Mouse (Mus musculus) kidney, embryonic 16.5 days (tissue): ENCODE measurements around the gene Col11a1. TPM values are rescaled to one million over a fixed set of nuclear protein-coding genes. Genes with fewer than 3 reads are reported as not detected.
A peak's percentile ranks its signal among the peaks of the same experiment; 100 is the strongest.

ENCODE experiments used
- ATAC-seq: fragments of 200-750 bp; cut with Nextera tagmentation; 2 replicates; pipeline ENCODE4 v1.8.0; 2017; ENCODE audit warnings: moderate TSS enrichment; ENCODE audit not compliant: low FRiP score, low TSS enrichment
- H3K27ac ChIP-seq: fragments of 300-500 bp; sonication (generic); 2 replicates; pipeline ENCODE4 v1.5.1; 2014; ENCODE audit warnings: low read length
- H3K27me3 ChIP-seq: fragments of 300-500 bp; sonication (generic); 2 replicates; pipeline ENCODE4 v1.6.1; 2014; ENCODE audit warnings: low read length, control low read depth, mixed read lengths; ENCODE audit not compliant: insufficient read depth
- H3K36me3 ChIP-seq: fragments of 300-500 bp; sonication (generic); 2 replicates; pipeline ENCODE4 v1.6.1; 2014; ENCODE audit warnings: low read length, control low read depth, mixed read lengths; ENCODE audit not compliant: insufficient read depth
- H3K4me1 ChIP-seq: fragments of 300-500 bp; sonication (generic); 2 replicates; pipeline ENCODE4 v1.6.1; 2014; ENCODE audit warnings: low read length, control low read depth, mixed read lengths; ENCODE audit not compliant: insufficient read depth
- H3K4me2 ChIP-seq: fragments of 300-500 bp; sonication (generic); replicated peaks from 2 replicates; pipeline ENCODE4 v1.6.1; 2014; ENCODE audit warnings: low read depth, low read length
- H3K4me3 ChIP-seq: fragments of 300-500 bp; sonication (generic); 2 replicates; pipeline ENCODE4 v1.5.1; 2014; ENCODE audit warnings: mild to moderate bottlenecking, low read length
- H3K9ac ChIP-seq: fragments of 300-500 bp; sonication (generic); replicated peaks from 2 replicates; pipeline ENCODE4 v1.6.1; 2014; ENCODE audit warnings: low read length
- H3K9me3 ChIP-seq: fragments of 300-500 bp; sonication (generic); 2 replicates; pipeline ENCODE4 v1.6.1; 2016; ENCODE audit warnings: low read length, control low read depth
- WGBS: fragments of 180-500 bp; shearing (Covaris S2); extraction: QIAGEN DNeasy Blood & Tissue Kit; methylation state at CpG from one replicate; pipeline ENCODE4 v1.1.7; 2014; 5-methylcytosine and 5-hydroxymethylcytosine counted together
- polyA plus RNA-seq: library from polyadenylated mRNA; unstranded; fragments of >200 nt; fragmentation: Nextera tagmentation; extraction: Ambion mirVana; gene quantifications from 2 replicates; pipeline ENCODE4 v1.2.1, GENCODE M21; 2015

Gene Col11a1
- 7.4 and 7.5 TPM in 2 replicates for polyA plus RNA-seq

DNA sequence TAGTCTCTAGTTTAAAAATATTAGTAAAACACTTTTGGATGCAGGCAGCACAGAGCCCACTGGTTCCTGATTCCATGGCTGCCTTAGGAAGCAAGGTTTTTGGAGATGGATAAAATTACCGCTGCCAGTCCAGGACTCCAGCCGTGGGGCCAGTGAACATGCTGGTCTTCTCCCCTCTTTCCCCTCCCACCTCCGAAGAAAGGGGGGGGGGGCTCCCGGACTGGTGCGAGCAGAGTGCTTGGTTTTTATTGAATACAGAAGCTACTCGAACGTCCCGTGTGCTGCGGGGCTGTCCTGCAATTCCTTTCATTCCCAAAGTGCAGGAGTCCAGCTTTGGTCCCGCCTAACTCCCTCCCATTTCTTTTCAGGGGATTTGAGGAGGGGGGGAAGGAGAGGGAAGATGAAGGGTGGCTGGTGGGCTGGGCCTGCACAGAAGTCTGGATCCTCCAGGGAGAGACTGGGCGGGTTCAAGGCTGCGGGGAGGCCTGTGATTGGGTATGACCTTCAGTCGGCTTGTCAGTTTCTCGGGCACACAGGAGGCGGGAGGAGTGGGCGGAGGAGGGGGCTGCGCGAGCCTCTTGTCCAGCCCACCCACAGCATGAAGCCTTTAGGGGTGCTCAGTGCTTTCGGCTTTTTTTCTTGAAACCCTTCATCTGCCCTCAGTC lies at the start of gene Col11a1:
Col11a1 (plus strand) TSS at position 570 of the 665 bp plus-strand sequence.
- Histone ChIP-seq H3K4me3 (peak within 1 kb of the TSS; percentile 64), H3K27ac (no peak within 1 kb of the TSS), H3K36me3 (no peaks in the 10 kb centered on the region), H3K27me3 (no peaks in the 10 kb centered on the region), H3K4me1 (peaks cover 8% of the 10 kb centered on the region), H3K9me3 (no peaks in the 10 kb centered on the region), H3K9ac (peak within 1 kb of the TSS; percentile 59), H3K4me2 (peak within 1 kb of the TSS; percentile 83)
- ATAC-seq = peak; percentile 99
- under 1% methylated on average over 19 of the region's 19 CpGs for WGBS

DNA sequence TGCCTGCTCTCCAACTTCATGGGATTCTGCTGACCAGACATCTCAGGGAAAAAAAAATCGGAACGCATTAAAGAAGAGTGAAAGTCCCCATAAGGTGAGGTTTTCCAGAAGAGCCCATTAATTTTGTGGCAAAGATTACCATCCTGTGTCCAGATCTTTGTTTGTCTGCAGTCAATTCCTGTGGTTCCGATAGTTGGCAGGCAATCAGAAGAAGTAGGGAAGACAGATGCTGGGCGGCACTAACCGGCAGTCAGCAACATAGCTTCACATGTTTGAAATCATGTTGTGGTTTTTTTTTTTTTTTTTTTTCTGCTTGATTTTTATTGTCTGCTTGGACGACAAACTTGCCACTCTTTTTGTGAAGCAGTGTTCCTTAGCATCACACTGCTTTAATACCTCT lies 39.4 kb upstream of the Col11a1 start:
- no peaks in the 10 kb centered on the region for H3K36me3 ChIP-seq
- H3K4me1 ChIP-seq = no peaks in the 10 kb centered on the region
- no peak for ATAC-seq
- H3K9me3 ChIP-seq = no peaks in the 10 kb centered on the region
- H3K27me3 ChIP-seq = no peaks in the 10 kb centered on the region
- no peak overlapping the region for H3K4me2 ChIP-seq
- WGBS = 84% methylated on average over 6 of the region's 6 CpGs
- no peak overlapping the region for H3K9ac ChIP-seq
- no peak overlapping the region for H3K27ac ChIP-seq
- no peak overlapping the region for H3K4me3 ChIP-seq

DNA sequence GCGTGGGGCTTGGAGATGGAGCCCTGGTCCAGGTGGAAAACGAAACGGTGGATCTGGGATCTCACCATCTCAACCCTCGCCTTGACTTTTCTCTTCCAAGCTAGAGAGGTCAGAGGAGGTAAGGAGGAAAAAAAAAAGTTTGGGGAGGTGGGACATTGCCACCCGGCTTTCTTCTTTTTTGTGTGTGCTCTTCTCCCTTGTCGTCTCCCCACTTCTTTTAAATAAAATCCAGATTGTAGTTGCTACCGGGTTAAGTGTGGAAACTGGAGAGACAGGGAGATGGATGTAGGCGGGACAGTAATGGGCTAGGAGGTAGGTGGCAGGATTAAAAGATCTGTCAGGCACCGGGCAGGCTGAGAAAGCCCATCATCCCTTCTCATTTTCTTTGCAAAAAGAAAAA lies 546 bp downstream of the Col11a1 start:
- peaks cover 8% of the 10 kb centered on the region for H3K4me1 ChIP-seq
- H3K9ac ChIP-seq = peak overlapping the region; percentile 59; the same call in 1 of the 2 replicates
- H3K27ac ChIP-seq = no peak overlapping the region
- peak overlapping the region; percentile 83 for H3K4me2 ChIP-seq
- no peaks in the 10 kb centered on the region for H3K27me3 ChIP-seq
- H3K36me3 ChIP-seq = no peaks in the 10 kb centered on the region
- no peak for ATAC-seq
- H3K9me3 ChIP-seq = no peaks in the 10 kb centered on the region
- peak overlapping the region; percentile 64 for H3K4me3 ChIP-seq
- WGBS = 0% methylated on average over 9 of the region's 9 CpGs

DNA sequence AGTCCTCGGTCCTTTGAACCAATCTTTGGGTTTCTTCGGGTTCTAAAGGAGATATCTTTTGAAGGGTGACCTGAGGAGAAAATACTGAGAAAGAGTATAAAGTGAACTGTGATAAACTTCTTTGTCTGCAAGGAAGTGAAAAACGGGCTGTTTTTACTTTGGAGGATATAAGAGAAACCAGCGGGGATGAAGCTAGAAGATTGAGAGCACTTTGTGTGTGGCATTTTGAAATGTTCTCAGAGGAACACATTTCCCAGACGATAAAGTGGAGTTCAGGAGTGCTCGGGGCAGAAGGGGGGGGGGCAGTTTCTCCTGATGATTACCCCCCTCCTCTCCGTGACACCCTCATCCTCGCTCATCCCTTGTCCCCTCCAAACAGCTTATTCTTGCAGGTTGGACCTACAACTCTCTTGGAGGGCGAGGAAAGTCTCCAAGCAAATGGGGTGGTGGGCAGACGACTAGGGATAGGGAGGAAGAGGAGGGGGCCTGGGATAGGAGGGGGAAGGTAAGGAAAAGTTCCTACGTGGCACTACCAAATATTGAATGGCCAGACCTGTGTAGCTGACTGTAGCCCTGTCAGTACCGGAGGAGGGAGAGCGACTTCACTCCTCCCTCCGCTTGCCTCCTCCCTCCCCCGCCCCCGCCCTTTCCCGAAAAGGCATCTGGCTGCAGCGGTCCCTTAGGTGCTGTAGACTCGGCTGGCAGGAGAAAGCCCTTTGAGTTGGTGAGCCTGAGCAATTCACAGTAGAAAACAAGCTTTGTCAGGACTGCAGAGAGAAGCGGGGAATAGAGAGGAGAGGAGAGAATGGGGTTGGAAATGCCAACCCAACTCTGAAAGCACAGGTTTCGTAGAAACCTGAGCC lies 1.2 kb downstream of the Col11a1 start:
- peak; percentile 69 for ATAC-seq
- peak overlapping the region; percentile 43 for H3K9ac ChIP-seq

DNA sequence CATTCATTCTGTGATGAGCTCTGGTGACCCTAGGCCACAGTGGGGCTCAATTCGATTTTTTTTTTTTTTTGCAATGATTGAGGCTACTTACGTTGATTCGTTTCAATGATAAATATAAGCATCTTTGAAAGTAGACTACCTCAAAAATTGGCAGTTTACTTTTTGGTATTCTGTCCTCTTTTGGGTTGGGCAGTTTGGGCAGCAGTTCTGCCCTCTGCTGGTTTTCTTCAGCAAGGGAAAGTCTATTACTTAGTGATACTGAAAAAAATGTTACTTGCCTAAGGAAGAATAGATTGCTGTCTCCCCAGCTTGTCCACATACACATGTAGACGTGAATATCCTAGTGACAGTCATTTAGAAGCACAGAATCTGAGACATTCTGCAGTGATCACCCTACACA lies 2.0 kb downstream of the Col11a1 start:
- Histone ChIP-seq H3K27ac (no peak overlapping the region), H3K4me3 (peak overlapping the region; percentile 64), H3K27me3 (no peaks in the 10 kb centered on the region), H3K9me3 (no peaks in the 10 kb centered on the region), H3K9ac (no peak overlapping the region), H3K4me1 (peaks cover 8% of the 10 kb centered on the region), H3K4me2 (peak overlapping the region; percentile 83), H3K36me3 (no peaks in the 10 kb centered on the region)
- no peak for ATAC-seq
- WGBS = 3% methylated on average over 4 of the region's 4 CpGs

More for the DNA sequence above, 1.2 kb downstream of the Col11a1 start:
- no peaks in the 10 kb centered on the region for H3K9me3 ChIP-seq
- no peaks in the 10 kb centered on the region for H3K36me3 ChIP-seq
- peaks cover 8% of the 10 kb centered on the region for H3K4me1 ChIP-seq
- H3K27ac ChIP-seq = no peak overlapping the region
- peak overlapping the region; percentile 83 for H3K4me2 ChIP-seq
- H3K27me3 ChIP-seq = no peaks in the 10 kb centered on the region
- peak overlapping the region; percentile 64 for H3K4me3 ChIP-seq
- WGBS = 1% methylated on average over 21 of the region's 21 CpGs

DNA sequence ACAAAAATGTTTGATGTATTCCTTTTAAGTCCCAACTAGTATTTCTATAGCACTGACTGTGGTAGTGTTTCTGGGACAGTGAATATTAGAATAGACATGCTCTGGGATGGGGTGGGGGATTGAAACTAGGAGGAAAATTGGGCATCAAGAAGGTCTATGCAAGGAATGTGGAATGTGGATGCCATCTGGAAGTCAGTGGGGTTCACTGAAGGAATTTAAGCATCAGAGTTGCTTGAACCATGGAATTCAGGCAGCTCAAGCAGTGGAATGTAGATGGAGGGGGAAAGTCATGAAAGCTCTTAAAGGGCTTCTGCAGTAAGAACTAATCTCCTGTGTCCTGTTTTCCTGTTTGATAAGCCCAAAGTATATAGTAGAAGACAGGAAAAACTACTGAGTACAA lies 22.1 kb downstream of the Col11a1 start:
- no peaks in the 10 kb centered on the region for H3K36me3 ChIP-seq
- no peaks in the 10 kb centered on the region for H3K27me3 ChIP-seq
- H3K9me3 ChIP-seq = no peaks in the 10 kb centered on the region
- no peak overlapping the region for H3K4me2 ChIP-seq
- ATAC-seq = no peak
- H3K4me1 ChIP-seq = no peaks in the 10 kb centered on the region
- no peak overlapping the region for H3K27ac ChIP-seq
- no peak overlapping the region for H3K9ac ChIP-seq
- H3K4me3 ChIP-seq = no peak overlapping the region

DNA sequence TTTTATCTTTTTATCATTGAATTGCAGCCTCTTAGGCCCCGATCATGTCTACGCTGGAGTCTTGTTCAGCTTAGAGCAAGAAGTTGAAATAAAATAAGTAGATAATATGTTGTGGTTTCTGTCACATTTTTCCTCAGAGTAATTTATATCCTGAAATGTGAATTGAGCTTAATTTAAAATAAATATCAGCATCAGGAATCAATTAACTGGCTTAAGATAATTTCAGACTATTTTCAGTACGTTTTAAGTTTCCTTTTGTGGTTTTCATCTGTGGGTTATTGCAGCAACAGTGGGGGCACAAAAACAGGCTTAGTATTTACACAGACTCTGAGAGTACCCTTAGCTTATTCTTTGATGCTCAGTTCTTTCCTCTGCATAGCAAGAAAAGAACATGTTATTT lies 23.2 kb downstream of the Col11a1 start:
- Histone ChIP-seq H3K4me1 (no peaks in the 10 kb centered on the region), H3K36me3 (no peaks in the 10 kb centered on the region), H3K4me2 (no peak overlapping the region), H3K9ac (no peak overlapping the region), H3K27me3 (no peaks in the 10 kb centered on the region), H3K4me3 (no peak overlapping the region), H3K9me3 (no peaks in the 10 kb centered on the region), H3K27ac (no peak overlapping the region)
- 71% methylated on average over 3 of the region's 3 CpGs for WGBS
- no peak for ATAC-seq

DNA sequence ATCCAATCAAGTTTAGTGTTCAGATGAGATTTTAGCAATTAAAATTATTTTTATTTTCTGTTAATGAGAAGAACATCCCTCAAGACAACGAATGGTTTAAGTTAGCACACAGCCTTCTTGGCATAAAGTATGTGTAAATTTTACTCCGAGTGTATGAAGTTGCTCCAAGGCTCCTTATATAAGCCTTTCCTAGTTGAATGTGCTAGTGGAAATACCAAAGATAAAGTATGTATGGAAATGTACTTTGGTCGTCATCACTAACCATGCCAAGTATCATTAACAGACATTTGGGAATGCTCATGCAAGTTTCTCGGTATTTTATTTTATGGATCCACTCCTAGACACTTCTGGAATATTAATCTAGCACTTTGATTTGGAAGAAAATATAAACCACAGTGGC lies 34.8 kb downstream of the Col11a1 start:
- Histone ChIP-seq H3K4me1 (no peaks in the 10 kb centered on the region), H3K4me3 (no peak overlapping the region), H3K27ac (no peak overlapping the region), H3K9ac (no peak overlapping the region), H3K4me2 (no peak overlapping the region), H3K36me3 (no peaks in the 10 kb centered on the region), H3K9me3 (no peaks in the 10 kb centered on the region), H3K27me3 (no peaks in the 10 kb centered on the region)
- no peak for ATAC-seq
- 75% methylated on average over 4 of the region's 4 CpGs for WGBS

DNA sequence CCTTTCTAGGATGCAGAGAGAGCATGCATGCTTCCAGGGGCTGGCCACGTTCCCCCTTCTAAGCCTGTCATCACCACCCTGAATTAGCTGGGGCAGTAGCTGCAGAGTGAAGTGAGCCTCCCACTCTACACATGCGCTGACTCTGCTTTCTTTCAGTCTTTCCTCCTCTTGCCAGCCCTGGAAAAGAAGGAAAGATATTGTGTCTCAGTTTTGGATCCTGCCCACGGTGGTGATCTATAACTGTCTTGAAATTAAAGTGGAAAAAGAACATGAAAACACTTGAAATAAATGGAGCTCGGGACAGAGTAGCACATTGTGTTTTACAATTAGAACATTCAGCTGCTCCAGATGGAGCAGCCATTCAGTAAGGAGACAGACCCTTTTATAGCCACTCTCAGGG lies 35.2 kb downstream of the Col11a1 start:
- H3K36me3 ChIP-seq = no peaks in the 10 kb centered on the region
- H3K4me2 ChIP-seq = no peak overlapping the region
- no peaks in the 10 kb centered on the region for H3K27me3 ChIP-seq
- H3K27ac ChIP-seq = no peak overlapping the region
- no peak overlapping the region for H3K9ac ChIP-seq
- H3K4me3 ChIP-seq = no peak overlapping the region
- H3K4me1 ChIP-seq = no peaks in the 10 kb centered on the region
- no peak for ATAC-seq
- H3K9me3 ChIP-seq = no peaks in the 10 kb centered on the region
- WGBS = 40% methylated on average over 4 of the region's 4 CpGs

DNA sequence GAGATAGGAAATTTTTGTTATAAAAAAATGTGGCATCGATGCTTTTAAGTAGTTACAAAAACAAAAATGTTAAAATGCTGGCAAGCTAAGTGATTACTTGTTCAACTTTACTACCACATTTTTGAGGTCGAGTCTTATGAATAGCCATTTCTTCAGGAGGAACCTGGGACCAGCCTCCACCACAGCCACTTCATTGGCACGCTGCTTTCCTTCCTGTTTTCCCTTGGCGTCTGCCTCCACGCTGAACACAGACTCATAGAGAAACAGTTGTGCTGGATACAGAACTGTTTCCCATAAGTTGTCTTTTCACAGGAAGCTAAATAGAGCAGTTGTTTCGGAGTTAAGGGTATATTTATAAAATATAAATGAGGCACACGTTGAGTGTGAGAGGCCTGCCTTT lies 69.0 kb downstream of the Col11a1 start:
- Histone ChIP-seq H3K9ac (no peak overlapping the region), H3K4me1 (no peaks in the 10 kb centered on the region), H3K9me3 (no peaks in the 10 kb centered on the region), H3K27ac (no peak overlapping the region), H3K4me3 (no peak overlapping the region), H3K27me3 (no peaks in the 10 kb centered on the region), H3K36me3 (no peaks in the 10 kb centered on the region), H3K4me2 (no peak overlapping the region)
- no peak for ATAC-seq
- WGBS = 74% methylated on average over 7 of the region's 7 CpGs
